Mouse (Mus musculus) embryonic facial prominence, embryonic 14.5 days (tissue): Measurements from ENCODE around the gene Cyp2s1. TPM values are rescaled to one million over a fixed set of nuclear protein-coding genes. Genes with fewer than 3 reads are reported as not detected.
A peak's percentile ranks its signal among the peaks of the same experiment; 100 is the strongest.

ENCODE experiments used
- ATAC-seq: fragments of 200-750 bp; cut with Nextera tagmentation; 2 replicates; pipeline ENCODE4 v1.8.0; 2017; ENCODE audit warnings: low read depth, moderate number of reproducible peaks, moderate TSS enrichment
- DNase-seq: peaks from one replicate; pipeline ENCODE4 v3.0.0-alpha.2; 2015; ENCODE audit warnings: low spot score
- H3K27ac ChIP-seq: fragments of 300-500 bp; sonication (generic); replicated peaks from 2 replicates; pipeline ENCODE4 v1.5.1; 2014; ENCODE audit warnings: low read depth, mild to moderate bottlenecking, low read length, moderate library complexity
- H3K27me3 ChIP-seq: fragments of 300-500 bp; sonication (generic); replicated peaks from 2 replicates; pipeline ENCODE4 v1.6.1; 2014; ENCODE audit warnings: low read length; ENCODE audit not compliant: control insufficient read depth, insufficient read depth
- H3K36me3 ChIP-seq: fragments of 300-500 bp; sonication (generic); 2 replicates; pipeline ENCODE4 v1.6.1; 2014; ENCODE audit warnings: low read length, mixed read lengths; ENCODE audit not compliant: control insufficient read depth, insufficient read depth
- H3K4me1 ChIP-seq: fragments of 300-500 bp; sonication (generic); 2 replicates; pipeline ENCODE4 v1.6.1; 2014; ENCODE audit warnings: antibody characterized with exemption, low read length; ENCODE audit not compliant: control insufficient read depth, insufficient read depth
- H3K4me2 ChIP-seq: fragments of 300-500 bp; sonication (generic); 2 replicates; pipeline ENCODE4 v1.6.1; 2014; ENCODE audit warnings: low read depth, mild to moderate bottlenecking, low read length, moderate library complexity, mixed read lengths
- H3K4me3 ChIP-seq: fragments of 300-500 bp; sonication (generic); 2 replicates; pipeline ENCODE4 v1.5.1; 2014; ENCODE audit warnings: low read depth, mild to moderate bottlenecking, low read length
- H3K9ac ChIP-seq: fragments of 300-500 bp; sonication (generic); 2 replicates; pipeline ENCODE4 v1.6.1; 2014; ENCODE audit warnings: low read depth, mild to moderate bottlenecking, low read length, moderate library complexity, mixed read lengths
- H3K9me3 ChIP-seq: fragments of 300-500 bp; sonication (generic); 2 replicates; pipeline ENCODE4 v1.6.1; 2016; ENCODE audit warnings: low read length; ENCODE audit not compliant: control insufficient read depth
- WGBS: fragments of 180-500 bp; shearing (Covaris S2); extraction: QIAGEN DNeasy Blood & Tissue Kit; methylation state at CpG from one replicate; pipeline ENCODE4 v1.1.7; 2014; 5-methylcytosine and 5-hydroxymethylcytosine counted together
- microRNA-seq: library from miRNA; unstranded; fragments of <30 nt; microRNA quantifications from one replicate; pipeline ENCODE4, GENCODE M21; 2016; ENCODE audit warnings: borderline number of aligned reads
- polyA plus RNA-seq: library from polyadenylated mRNA; unstranded; fragments of >200 nt; fragmentation: Nextera tagmentation; extraction: Ambion mirVana; gene quantifications from 2 replicates; pipeline ENCODE4 v1.2.1, GENCODE M21; 2014

The Cyp2s1 gene
- polyA plus RNA-seq, 1 experiment from 2014 or later, result 4.1 TPM

DNA sequence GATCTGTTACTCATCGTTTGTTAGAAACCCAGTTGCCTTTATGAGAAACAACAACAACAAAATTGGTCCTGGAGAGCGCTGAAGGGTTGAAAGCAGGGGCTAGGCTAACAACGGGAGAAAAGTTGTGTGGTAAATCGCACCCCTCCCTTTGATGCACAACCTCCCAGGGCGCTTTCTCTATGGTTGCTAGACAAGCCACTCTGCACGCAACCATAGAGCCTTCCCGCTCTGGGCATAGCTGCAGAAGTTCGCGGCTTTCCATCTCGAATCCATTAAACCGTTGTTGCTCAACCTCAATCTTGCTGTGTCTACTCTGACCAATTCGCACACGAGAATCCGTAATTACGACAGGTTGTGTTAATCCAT is 61.3 kb downstream of the Cyp2s1 start:
- peaks cover 39% of the 10 kb centered on the region for H3K36me3 ChIP-seq
- H3K4me3 ChIP-seq, result peak overlapping the region; percentile 89
- DNase-seq (peak; percentile 91), ATAC-seq (peak; percentile 58)
- peak overlapping the region; percentile 81 for H3K4me2 ChIP-seq
- WGBS, result under 1% methylated on average over 15 of the region's 15 CpGs
- peak overlapping the region; percentile 98 for H3K27ac ChIP-seq
- peak overlapping the region; percentile 63 for H3K9ac ChIP-seq
- peaks cover 13% of the 10 kb centered on the region for H3K4me1 ChIP-seq
- no peaks in the 10 kb centered on the region for H3K27me3 ChIP-seq
- no peaks in the 10 kb centered on the region for H3K9me3 ChIP-seq

DNA sequence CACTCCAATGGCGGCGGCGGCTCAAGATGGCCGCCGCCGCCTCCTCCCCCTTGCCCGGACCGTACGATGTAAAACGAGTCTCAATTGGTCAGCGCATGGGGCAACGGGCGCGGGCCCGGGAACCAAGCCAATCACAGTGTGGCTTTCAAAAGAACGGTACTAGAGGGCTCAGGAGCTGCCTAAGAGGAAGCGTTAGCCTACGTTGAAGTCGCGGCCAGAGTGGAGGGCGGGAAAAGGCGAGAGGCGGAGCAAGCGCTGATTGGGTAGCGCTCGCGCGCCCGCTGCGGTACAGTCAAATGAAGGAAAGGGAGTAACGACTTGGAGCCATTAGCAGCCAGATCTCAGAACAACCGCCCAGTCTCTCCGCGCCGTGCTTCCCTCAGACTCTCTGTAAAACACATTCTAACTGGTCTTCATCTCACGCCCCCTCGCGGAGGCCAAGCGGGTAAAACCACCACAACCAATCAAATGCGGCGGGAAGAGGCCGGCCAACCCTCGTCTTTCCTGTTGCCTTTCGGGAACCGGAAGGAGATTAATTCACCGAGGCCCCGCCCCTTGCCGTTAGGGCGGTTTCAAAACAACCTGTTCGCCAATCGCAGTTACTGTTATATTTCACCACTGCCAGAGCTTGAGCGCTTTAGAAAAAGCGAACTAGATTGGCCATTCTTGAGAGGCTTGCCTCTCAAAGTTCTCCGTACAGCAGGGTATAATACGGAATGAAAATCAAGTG is 61.8 kb downstream of the Cyp2s1 start, which contains the start of gene Hnrnpul1:
TSS of gene Hnrnpul1 (minus strand) at position 20 of the 730 bp plus-strand sequence.
- H3K4me3 ChIP-seq, result peak within 1 kb of the TSS; percentile 89
- WGBS, result under 1% methylated on average over 47 of the region's 55 CpGs
- H3K36me3 ChIP-seq, result peaks cover 37% of the 10 kb centered on the region
- H3K9ac ChIP-seq, result peak within 1 kb of the TSS; percentile 99
- DNase-seq (peak; percentile 99), ATAC-seq (peak; percentile 92)
- no peaks in the 10 kb centered on the region for H3K9me3 ChIP-seq
- H3K27me3 ChIP-seq, result no peaks in the 10 kb centered on the region
- H3K4me1 ChIP-seq, result peaks cover 13% of the 10 kb centered on the region
- H3K27ac ChIP-seq, result peak within 1 kb of the TSS; percentile 98
- peak within 1 kb of the TSS; percentile 81 for H3K4me2 ChIP-seq

DNA sequence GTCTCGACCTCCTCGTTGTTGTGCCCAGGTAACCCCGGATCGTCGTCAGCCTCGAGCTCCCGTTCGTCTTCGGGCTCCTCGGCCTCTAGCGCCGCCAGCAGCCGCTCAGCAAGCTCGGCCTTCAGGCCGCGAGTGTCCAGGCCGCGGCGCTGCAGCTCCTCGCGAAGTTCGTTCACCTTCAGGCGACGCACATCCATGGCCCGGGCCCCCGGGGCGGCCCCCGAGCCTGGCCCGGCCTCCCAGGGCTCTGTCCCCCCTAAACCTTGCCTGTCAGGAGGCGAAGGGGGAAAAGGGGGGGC is 62.3 kb downstream of the Cyp2s1 start:
- peak overlapping the region; percentile 81 for H3K4me2 ChIP-seq
- H3K9ac ChIP-seq, result peak overlapping the region; percentile 99
- DNase-seq (no peak), ATAC-seq (no peak)
- no peaks in the 10 kb centered on the region for H3K27me3 ChIP-seq
- peak overlapping the region; percentile 89 for H3K4me3 ChIP-seq
- WGBS, result 0% methylated on average over 7 of the region's 30 CpGs
- peaks cover 13% of the 10 kb centered on the region for H3K4me1 ChIP-seq
- H3K27ac ChIP-seq, result peak overlapping the region; percentile 98
- H3K36me3 ChIP-seq, result peaks cover 37% of the 10 kb centered on the region
- no peaks in the 10 kb centered on the region for H3K9me3 ChIP-seq

DNA sequence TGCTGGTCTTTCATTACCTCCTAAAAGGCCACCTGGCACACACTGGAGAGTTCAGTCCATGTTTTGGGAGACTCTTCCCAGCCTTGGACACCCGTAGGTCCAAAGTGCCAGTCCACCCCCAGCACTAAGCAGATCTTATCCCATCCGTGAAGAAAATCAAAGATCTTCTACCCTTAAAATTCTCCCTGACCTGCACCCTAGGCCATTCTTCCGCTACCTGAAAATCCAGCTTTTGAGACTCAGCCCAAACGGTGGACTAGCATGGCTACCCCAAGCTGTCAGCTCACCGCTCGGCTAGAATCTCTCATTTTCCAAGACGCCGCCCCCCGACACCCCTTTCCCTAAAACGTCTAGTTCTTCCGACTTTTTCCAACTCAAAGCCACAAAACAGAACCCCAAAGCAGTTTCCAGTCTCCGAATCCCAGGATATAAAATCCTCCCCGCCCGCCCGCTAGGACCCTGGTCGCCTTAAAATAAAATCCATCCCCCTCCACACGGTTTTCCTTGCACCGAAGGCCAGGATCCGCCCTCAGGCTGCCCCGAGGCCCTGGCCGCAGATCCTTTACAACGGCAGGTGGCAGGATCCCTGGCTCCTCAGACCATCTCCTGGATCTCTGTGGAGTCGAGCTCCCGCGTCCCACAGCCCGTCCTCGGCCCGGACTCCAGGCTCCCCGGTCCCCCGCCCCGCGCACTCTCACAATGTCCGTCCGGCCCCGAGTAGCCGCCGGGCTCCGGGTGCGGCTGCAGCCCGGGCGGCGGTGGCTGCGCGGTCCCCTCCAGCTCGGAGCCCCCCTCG is 62.9 kb downstream of the Cyp2s1 start:
- no peaks in the 10 kb centered on the region for H3K9me3 ChIP-seq
- peaks cover 13% of the 10 kb centered on the region for H3K4me1 ChIP-seq
- no peaks in the 10 kb centered on the region for H3K27me3 ChIP-seq
- H3K36me3 ChIP-seq, result peaks cover 38% of the 10 kb centered on the region
- no peak for ATAC-seq
- peak; percentile 28 for DNase-seq
- peak overlapping the region; percentile 81 for H3K4me2 ChIP-seq
- H3K4me3 ChIP-seq, result peak overlapping the region; percentile 89
- peak overlapping the region; percentile 98 for H3K27ac ChIP-seq
- under 1% methylated on average over 45 of the region's 46 CpGs for WGBS
- peak overlapping the region; percentile 99 for H3K9ac ChIP-seq

DNA sequence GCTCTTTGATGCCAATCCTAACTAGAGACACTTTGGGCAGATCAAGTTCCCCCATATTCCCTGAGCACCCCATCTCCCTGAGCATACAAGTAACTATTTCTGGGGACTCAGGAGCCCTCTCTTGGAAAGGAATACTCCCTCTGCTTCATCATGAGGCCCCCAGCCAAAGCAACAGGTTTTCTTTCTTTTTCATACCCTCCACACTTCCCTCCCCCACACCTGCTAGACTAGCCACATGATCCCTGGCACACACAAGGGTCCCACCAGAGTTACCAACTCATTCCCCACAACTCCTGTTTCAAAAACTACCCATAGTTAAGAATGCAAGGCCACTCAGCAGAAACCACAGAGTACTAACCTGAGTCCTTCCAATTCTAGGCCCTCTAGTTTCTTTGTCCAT is 63.6 kb downstream of the Cyp2s1 start:
- peak overlapping the region; percentile 81 for H3K4me2 ChIP-seq
- no peak for ATAC-seq
- peak overlapping the region; percentile 89 for H3K4me3 ChIP-seq
- H3K36me3 ChIP-seq, result peaks cover 38% of the 10 kb centered on the region
- H3K27ac ChIP-seq, result no peak overlapping the region
- H3K27me3 ChIP-seq, result no peaks in the 10 kb centered on the region
- peaks cover 13% of the 10 kb centered on the region for H3K4me1 ChIP-seq
- H3K9ac ChIP-seq, result peak overlapping the region; percentile 99
- peak; percentile 28 for DNase-seq
- no peaks in the 10 kb centered on the region for H3K9me3 ChIP-seq

Small RNAs within 50 kb of the gene (microRNA-seq; reads per million reads assigned to microRNA genes)
- gene Gm24865, result not detected

Other genes with a start within 250 kb of the Cyp2s1 start
- gene Erich4, start 201.0 kb downstream of the Cyp2s1 start, polyA plus RNA-seq, result not detected in 2 replicates
- 27.9 and 30.3 TPM in 2 replicates for gene Dmac2, start 197.5 kb downstream of the Cyp2s1 start, polyA plus RNA-seq
- 5.6 and 5.8 TPM in 2 replicates for gene B3gnt8, start 190.3 kb downstream of the Cyp2s1 start, polyA plus RNA-seq
- gene Bckdha, start 157.9 kb downstream of the Cyp2s1 start, polyA plus RNA-seq, result 47.0 and 54.4 TPM in 2 replicates
- 62.3 and 65.1 TPM in 2 replicates for gene Exosc5, start 157.7 kb downstream of the Cyp2s1 start, polyA plus RNA-seq
- 1.9 and 3.0 TPM in 2 replicates for gene Tmem91, start 141.7 kb downstream of the Cyp2s1 start, polyA plus RNA-seq
- gene B9d2, start 136.1 kb downstream of the Cyp2s1 start, polyA plus RNA-seq, result 25.1 and 27.5 TPM in 2 replicates
- 3.0 and 3.9 TPM in 2 replicates for gene Tgfb1, start 129.9 kb downstream of the Cyp2s1 start, polyA plus RNA-seq
- gene Ccdc97, start 97.8 kb downstream of the Cyp2s1 start, polyA plus RNA-seq, result 25.1 and 28.0 TPM in 2 replicates
- gene Hnrnpul1, start 62.2 kb downstream of the Cyp2s1 start, polyA plus RNA-seq, result 65.9 and 71.9 TPM in 2 replicates
- 114 and 116 TPM in 2 replicates for gene Axl, start 28.2 kb downstream of the Cyp2s1 start, polyA plus RNA-seq
- gene Cyp2b10, start 80.7 kb upstream of the Cyp2s1 start, polyA plus RNA-seq, result not detected in 2 replicates
- not detected in 2 replicates for gene Cyp2b13, start 244.6 kb upstream of the Cyp2s1 start, polyA plus RNA-seq